Mouse (Mus musculus) heart, adult 2 months (tissue): ENCODE measurements at regions not wholly inside any gene's neighbourhood (a gene's known extent, or its start where the extent isn't known, plus 50 kb on each side); places are given as distances from the start of the nearest gene placed in this dataset.

Source experiments
- DNase-seq, 2 experiments: peaks; one replicate each; pipeline ENCODE4 v3.0.0; 2021
- H3K27ac ChIP-seq: fragments of 200-600 bp; 2 replicates; pipeline ENCODE4 v1.8.1; 2022
- H3K27me3 ChIP-seq: fragments of 200-500 bp; 2 replicates; pipeline ENCODE4 v1.6.1; 2012; ENCODE audit warnings: mild to moderate bottlenecking, low read length, inconsistent platforms, mixed read lengths; ENCODE audit not compliant: control insufficient read depth, insufficient read depth
- H3K36me3 ChIP-seq: fragments of 200-500 bp; 2 replicates; pipeline ENCODE4 v1.6.1; 2012; ENCODE audit warnings: low read length, inconsistent platforms; ENCODE audit not compliant: control insufficient read depth, insufficient read depth
- H3K4me1 ChIP-seq: fragments of 200-500 bp; 2 replicates; pipeline ENCODE4 v1.6.1; 2011; ENCODE audit warnings: low read length; ENCODE audit not compliant: control insufficient read depth, insufficient read depth
- H3K4me3 ChIP-seq: fragments of 200-600 bp; 2 replicates; pipeline ENCODE4 v1.8.1; 2022
- H3K79me2 ChIP-seq: fragments of 200-500 bp; replicated peaks from 2 replicates; pipeline ENCODE4 v1.6.1; 2012; ENCODE audit warnings: mild to moderate bottlenecking, inconsistent platforms, low read length, moderate library complexity, mixed read lengths; ENCODE audit not compliant: control insufficient read depth, insufficient read depth
- H3K9ac ChIP-seq: fragments of 200-500 bp; 2 replicates; pipeline ENCODE4 v1.6.1; 2012; ENCODE audit warnings: low read depth, mild to moderate bottlenecking, control low read depth, inconsistent platforms, low read length, mixed read lengths
- CTCF ChIP-seq: fragments of 200-600 bp; IDR thresholded peaks from 2 replicates; pipeline ENCODE4 v1.8.1; 2022; ENCODE audit warnings: antibody characterized with exemption, mild to moderate bottlenecking, moderate library complexity
- EP300 ChIP-seq: fragments of 200-500 bp; IDR thresholded peaks from 2 replicates; pipeline ENCODE4 v1.6.1; 2011; ENCODE audit warnings: low read depth, low read length, control low read depth; ENCODE audit not compliant: insufficient read depth
- POLR2A ChIP-seq: fragments of 200-500 bp; IDR thresholded peaks from 2 replicates; pipeline ENCODE4 v1.6.1; 2011; ENCODE audit warnings: mild to moderate bottlenecking, low read depth, low read length, control low read depth; ENCODE audit not compliant: insufficient read depth
- WGBS: fragments of 180-500 bp; shearing (Covaris S2); methylation state at CpG from one replicate; pipeline ENCODE4 v1.1.7; 2018; 5-methylcytosine and 5-hydroxymethylcytosine counted together
- intact Hi-C: fragments of 180-260 bp; cut with DNase I; formaldehyde crosslinking; loops from one replicate; pipeline ENCODE4 v1.15.1; 2025

DNA sequence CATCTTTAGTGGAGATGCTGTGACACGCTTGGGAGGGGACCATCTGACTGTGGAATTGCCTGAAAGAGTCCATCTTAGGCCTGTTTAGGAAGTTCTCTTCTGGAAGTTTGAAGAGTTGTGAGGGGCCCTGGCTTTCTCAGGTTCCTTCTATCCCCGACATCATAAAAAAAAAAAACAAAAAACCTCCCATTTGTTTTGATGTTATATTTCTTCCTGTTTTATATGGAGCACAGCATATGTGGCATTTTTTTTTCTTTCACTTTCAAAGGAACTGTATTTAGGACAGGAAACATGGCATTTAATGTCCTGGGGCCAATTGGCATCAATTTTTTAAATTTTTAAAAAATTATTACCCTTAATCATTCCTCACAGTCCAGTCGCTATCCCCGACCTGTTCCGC, 168.6 kb upstream of the Dmrta1 start:
- no peak for DNase-seq
- Histone ChIP-seq H3K4me1 (no peaks in the 10 kb centered on the region), H3K79me2 (no peaks in the 10 kb centered on the region), H3K27ac (no peak overlapping the region), H3K4me3 (no peak overlapping the region), H3K36me3 (no peaks in the 10 kb centered on the region), H3K27me3 (no peaks in the 10 kb centered on the region), H3K9ac (no peak overlapping the region)
- no peak for TF ChIP-seq EP300
- intact Hi-C loops, result no loop called here
- WGBS, result 82% methylated on average over 5 of the region's 5 CpGs

DNA sequence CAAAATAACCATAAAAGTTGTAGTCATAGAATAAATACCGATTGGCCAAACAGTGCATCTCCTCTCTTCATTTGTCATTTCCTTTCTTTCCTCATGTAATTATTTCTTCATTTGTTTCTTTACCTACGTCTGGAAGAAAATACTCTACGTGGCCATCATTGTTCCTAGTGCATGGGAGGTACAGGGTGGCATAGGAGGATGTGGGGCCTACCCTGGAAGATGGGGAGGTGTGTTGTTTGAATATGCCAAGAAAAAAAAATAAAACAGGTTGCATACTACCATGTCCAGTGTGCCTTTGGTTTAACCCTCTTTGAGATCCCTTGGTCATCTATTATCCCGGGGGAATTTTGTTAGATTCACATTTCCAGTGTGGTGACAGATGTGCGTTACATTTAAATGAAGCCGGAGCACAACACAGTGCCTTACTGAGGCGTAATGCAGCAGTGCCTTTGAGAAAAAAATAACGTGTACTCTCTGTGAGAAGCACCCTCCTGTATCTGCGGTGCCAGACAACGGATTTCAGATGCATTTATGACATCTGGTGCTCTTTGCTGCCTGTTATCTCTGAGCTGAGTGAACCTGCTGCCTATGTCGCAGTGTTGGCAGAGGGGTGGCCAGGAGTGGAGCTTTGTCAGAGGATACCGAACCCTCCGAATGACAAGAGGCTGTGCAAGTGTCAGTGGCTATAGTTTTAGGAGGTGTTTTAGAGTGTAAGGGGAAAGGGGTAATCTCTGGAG, 169.4 kb upstream of the Dmrta1 start:
- TF ChIP-seq POLR2A, result no peak
- no peak for TF ChIP-seq CTCF
- TF ChIP-seq EP300, result no peak
- Histone ChIP-seq H3K4me1 (no peaks in the 10 kb centered on the region), H3K4me3 (no peak overlapping the region), H3K9ac (no peak overlapping the region), H3K79me2 (no peaks in the 10 kb centered on the region), H3K36me3 (no peaks in the 10 kb centered on the region), H3K27ac (no peak overlapping the region), H3K27me3 (no peaks in the 10 kb centered on the region)
- 75% methylated on average over 13 of the region's 13 CpGs for WGBS
- intact Hi-C loops, result no loop called here
- no peak for DNase-seq

DNA sequence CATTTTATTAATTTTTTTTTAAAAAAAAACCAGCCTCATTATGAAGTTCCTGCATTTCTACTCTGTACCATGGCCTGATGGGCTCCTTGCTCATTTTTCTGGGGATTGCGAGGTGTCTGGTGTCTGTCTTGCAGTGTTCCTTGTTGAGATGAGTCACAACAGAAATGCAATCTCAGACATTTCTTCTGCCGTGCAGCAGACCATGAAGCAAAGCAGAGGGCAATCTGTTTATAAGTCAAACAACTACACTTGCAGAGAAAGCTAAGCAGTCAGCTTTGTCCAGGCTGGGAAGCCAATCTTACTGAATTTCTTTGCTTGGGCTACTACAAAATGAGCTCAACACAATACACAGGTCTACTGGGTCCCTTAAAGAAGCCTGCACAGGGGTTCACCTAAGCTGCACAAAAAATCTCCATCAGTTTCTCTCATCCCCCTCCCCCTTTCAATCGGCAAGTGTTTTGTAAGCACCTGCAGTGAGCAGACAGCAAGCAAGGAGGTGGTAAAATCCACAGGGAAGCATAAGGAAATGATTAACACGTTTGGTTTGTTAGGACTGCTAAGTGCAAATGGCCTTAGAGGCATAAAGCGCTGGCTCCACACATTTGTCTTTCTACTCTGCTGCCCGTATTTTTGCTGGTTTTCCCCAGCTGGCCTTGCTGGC, 171.0 kb upstream of the Dmrta1 start:
- intact Hi-C loops, result no loop called here
- Histone ChIP-seq H3K9ac (no peak overlapping the region), H3K4me1 (no peaks in the 10 kb centered on the region), H3K4me3 (no peak overlapping the region), H3K79me2 (no peaks in the 10 kb centered on the region), H3K27me3 (no peaks in the 10 kb centered on the region), H3K27ac (no peak overlapping the region), H3K36me3 (no peaks in the 10 kb centered on the region)
- no peak for DNase-seq
- TF ChIP-seq EP300 (no peak), POLR2A (no peak), CTCF (no peak)
- WGBS, result 47% methylated on average over 6 of the region's 6 CpGs

DNA sequence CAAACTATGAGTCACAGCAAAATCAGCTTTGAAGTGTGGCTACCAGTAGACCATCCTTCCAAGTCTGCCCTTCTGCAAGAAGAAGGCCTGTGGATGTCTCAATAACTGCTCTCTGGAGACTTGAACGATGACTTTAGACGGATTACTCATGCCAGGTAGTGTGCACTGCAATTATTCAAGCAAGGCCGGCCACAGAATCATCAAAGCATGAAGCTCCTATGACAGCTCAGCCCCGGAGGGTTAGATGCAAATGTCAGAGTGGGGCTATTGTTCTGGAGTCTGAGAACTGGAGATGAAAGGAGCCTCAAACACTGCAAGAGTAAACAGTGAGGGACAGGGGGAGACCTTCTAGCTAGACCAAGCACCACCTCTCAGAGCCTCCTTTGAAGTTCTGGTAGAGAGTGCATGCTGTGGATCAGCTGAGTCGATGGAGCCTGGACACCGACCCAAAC, 173.8 kb upstream of the Dmrta1 start:
- Histone ChIP-seq H3K9ac (no peak overlapping the region), H3K36me3 (no peaks in the 10 kb centered on the region), H3K4me1 (no peaks in the 10 kb centered on the region), H3K27me3 (no peaks in the 10 kb centered on the region), H3K4me3 (no peak overlapping the region), H3K79me2 (no peaks in the 10 kb centered on the region), H3K27ac (no peak overlapping the region)
- 47% methylated on average over 6 of the region's 6 CpGs for WGBS
- TF ChIP-seq EP300 (no peak), POLR2A (no peak), CTCF (no peak)
- intact Hi-C loops, result no loop called here
- no peak for DNase-seq

DNA sequence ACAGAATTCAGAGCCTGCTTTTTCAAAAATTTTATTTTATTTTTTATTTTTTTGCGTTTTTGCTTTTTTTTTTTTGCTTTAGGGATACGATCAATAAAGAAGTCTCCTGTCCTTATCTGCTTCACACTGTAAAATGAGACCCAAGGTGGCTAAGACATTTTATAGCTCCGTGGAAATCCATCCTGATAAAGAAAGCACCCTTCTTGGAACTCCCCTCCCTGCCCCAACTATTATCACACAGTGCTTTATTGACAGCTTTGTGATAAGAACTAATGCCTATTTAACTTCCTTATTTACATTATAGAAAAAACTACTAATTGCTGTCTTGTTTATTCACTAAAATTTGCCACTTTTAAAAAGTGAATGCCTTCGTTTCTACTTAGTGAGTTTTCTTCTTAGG, 179.0 kb upstream of the Dmrta1 start:
- no peak for TF ChIP-seq POLR2A
- TF ChIP-seq EP300, result no peak
- TF ChIP-seq CTCF, result no peak
- DNase-seq, result no peak
- H3K27me3 ChIP-seq, result no peaks in the 10 kb centered on the region
- H3K36me3 ChIP-seq, result no peaks in the 10 kb centered on the region
- H3K4me1 ChIP-seq, result no peaks in the 10 kb centered on the region
- intact Hi-C loops, result no loop called here
- no peak overlapping the region for H3K9ac ChIP-seq
- 50% methylated on average over 4 of the region's 4 CpGs for WGBS
- no peak overlapping the region for H3K4me3 ChIP-seq
- H3K79me2 ChIP-seq, result no peaks in the 10 kb centered on the region
- no peak overlapping the region for H3K27ac ChIP-seq

DNA sequence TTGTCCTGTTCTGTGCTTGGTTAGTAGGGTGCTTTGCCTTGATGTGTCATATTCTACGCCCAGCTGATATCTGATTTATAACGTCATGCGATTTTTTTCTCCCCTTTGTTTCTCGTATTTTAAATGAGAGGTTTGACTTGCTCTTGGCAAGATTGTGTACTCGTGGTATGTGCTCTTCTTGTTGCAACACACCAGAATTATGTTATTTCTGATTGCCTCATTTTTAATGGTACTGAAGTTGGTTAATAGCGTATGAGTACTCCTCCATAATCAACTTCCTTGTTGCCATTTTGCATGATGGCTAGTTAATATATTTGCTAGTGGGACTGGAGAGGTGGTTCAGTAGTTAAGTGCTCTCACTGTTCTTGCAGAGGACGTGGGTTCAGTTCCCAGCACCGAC, 180.1 kb upstream of the Cdkn2b start:
- H3K27me3 ChIP-seq, result no peaks in the 10 kb centered on the region
- H3K4me1 ChIP-seq, result no peaks in the 10 kb centered on the region
- no peaks in the 10 kb centered on the region for H3K36me3 ChIP-seq
- H3K4me3 ChIP-seq, result no peak overlapping the region
- no peak overlapping the region for H3K9ac ChIP-seq
- WGBS, result 85% methylated on average over 8 of the region's 8 CpGs
- intact Hi-C loops, result no loop called here
- H3K79me2 ChIP-seq, result no peaks in the 10 kb centered on the region
- TF ChIP-seq EP300 (no peak), POLR2A (no peak)
- no peak overlapping the region for H3K27ac ChIP-seq
- DNase-seq, result no peak
